12 mouse cellular contexts compared by ENCODE assay signal in genomic region chr8:10991323-10991722, GRCm38 (mm10). TPM values are rescaled to one million over a fixed set of nuclear protein-coding genes. Genes with fewer than 3 reads are reported as not detected.
DNase-seq lines count a peak whose midpoint lies in the region; ATAC-seq and TF ChIP-seq lines count a peak whose summit lies in the region.
"Had no signal": no experiment of that assay in that cellular context is flagged by ENCODE, and none has a peak within 500 bp of the region (broad histone marks: within the 10 kb centered on the region; RNA-seq: fewer than 3 reads in every experiment).

No protein-coding gene starts in this region.

- H3K4me1 ChIP-seq in forebrain, embryonic 14.5 days (ENCODE audit: control insufficient read depth, insufficient read depth, low read length), result peaks cover 36% of the 10 kb centered on the region
- peaks cover 71 to 90% of the 10 kb centered on the region in 2 experiments for H3K4me1 ChIP-seq in liver, embryonic 14.5 days (replicated peaks; ENCODE audit: control insufficient read depth in 2 of 2, insufficient read depth in 2 of 2, low read length in 1 of 2)
- peaks cover 44% of the 10 kb centered on the region for H3K4me1 ChIP-seq in stomach, embryonic 15.5 days

- 44% methylated on average over 2 of the region's 2 CpGs for WGBS in forebrain, embryonic 14.5 days
- WGBS in liver, embryonic 14.5 days (ENCODE audit: insufficient replicate concordance), result 17% methylated on average over 2 of the region's 2 CpGs
- 88% methylated on average over 2 of the region's 2 CpGs for WGBS in stomach, embryonic 15.5 days

- H3K27me3 ChIP-seq in forebrain, embryonic 14.5 days (replicated peaks; ENCODE audit: control insufficient read depth, insufficient read depth, low read length), result no peaks in the 10 kb centered on the region
- no peaks in the 10 kb centered on the region for H3K27me3 ChIP-seq in liver, embryonic 14.5 days (ENCODE audit: control insufficient read depth, insufficient read depth, low read length)
- H3K27me3 ChIP-seq in stomach, embryonic 15.5 days (replicated peaks), result no peaks in the 10 kb centered on the region

- no peak for TF ChIP-seq EP300 in liver, embryonic 14.5 days (IDR thresholded peaks at IDR 0.05; ENCODE audit: low read depth)

- H3K9me3 ChIP-seq in forebrain, embryonic 14.5 days (replicated peaks; ENCODE audit: control insufficient read depth, low read length), result no peaks in the 10 kb centered on the region
- no peaks in the 10 kb centered on the region for H3K9me3 ChIP-seq in liver, embryonic 14.5 days (ENCODE audit: control insufficient read depth, low read length)
- no peaks in the 10 kb centered on the region for H3K9me3 ChIP-seq in stomach, embryonic 15.5 days

- H3K36me3 ChIP-seq in forebrain, embryonic 14.5 days (ENCODE audit: control insufficient read depth, insufficient read depth, low read length), result peaks cover 13% of the 10 kb centered on the region
- peaks cover 19% of the 10 kb centered on the region for H3K36me3 ChIP-seq in liver, embryonic 14.5 days (replicated peaks; ENCODE audit: control insufficient read depth, insufficient read depth, low read depth)
- peaks cover 6% of the 10 kb centered on the region for H3K36me3 ChIP-seq in stomach, embryonic 15.5 days

- H3K9ac ChIP-seq in forebrain, embryonic 14.5 days (ENCODE audit: low read length), result no peak overlapping the region
- peak overlapping the region; percentile 56 for H3K9ac ChIP-seq in liver, embryonic 14.5 days (replicated peaks)
- H3K9ac ChIP-seq in stomach, embryonic 15.5 days, result no peak overlapping the region

- TF ChIP-seq CTCF in layer of hippocampus, adult 2 months (conservative IDR thresholded peaks at IDR 0.05), result peak; percentile 18; the same call in 1 of the 2 replicates
- no peak for TF ChIP-seq CTCF in liver, embryonic 14.5 days (IDR thresholded peaks at IDR 0.05; ENCODE audit: low read depth)

- H3K4me2 ChIP-seq in forebrain, embryonic 14.5 days (ENCODE audit: low read length), result 0 out of 2 replicates have a peak overlapping the region, but pooled peaks have one; percentile 9
- peak overlapping the region; percentile 64 for H3K4me2 ChIP-seq in liver, embryonic 14.5 days (ENCODE audit: low read depth)
- no peak overlapping the region for H3K4me2 ChIP-seq in stomach, embryonic 15.5 days

- ATAC-seq in forebrain, embryonic 14.5 days, result peak; percentile 24; the same call in 1 of the 2 replicates
- peak; percentile 14 for ATAC-seq in liver, embryonic 14.5 days (ENCODE audit: insufficient read depth)
- no peak for ATAC-seq in stomach, embryonic 15.5 days (ENCODE audit: insufficient read depth, low FRiP score, low read depth)

- peak overlapping the region; percentile 61; the same call in 1 of the 2 replicates for H3K27ac ChIP-seq in layer of hippocampus, adult 2 months
- peak overlapping the region; percentile 74; the same call in 1 of the 2 replicates for H3K27ac ChIP-seq in forebrain, embryonic 14.5 days (ENCODE audit: low read depth, low read length)
- H3K27ac ChIP-seq in liver, embryonic 14.5 days, result peak overlapping the region; percentile 80
- H3K27ac ChIP-seq in stomach, embryonic 15.5 days, result peak overlapping the region; percentile 67

- no peak overlapping the region for H3K4me3 ChIP-seq in layer of hippocampus, adult 2 months
- H3K4me3 ChIP-seq in forebrain, embryonic 14.5 days (ENCODE audit: low read depth, low read length), result no peak overlapping the region
- no peak overlapping the region for H3K4me3 ChIP-seq in liver, embryonic 14.5 days (ENCODE audit: insufficient read depth in 1 of 2, low read depth in 2 of 2, low read length in 2 of 2)
- H3K4me3 ChIP-seq in stomach, embryonic 15.5 days (replicated peaks), result no peak overlapping the region

- no peak for DNase-seq in layer of hippocampus, adult 2 months (ENCODE audit: low spot score in 2 of 2)
- DNase-seq in layer of hippocampus, adult 9-10 months (ENCODE audit: low spot score), result no peak
- no peak for DNase-seq in forebrain, embryonic 14.5 days (ENCODE audit: low spot score)
- DNase-seq in liver, embryonic 14.5 days (ENCODE audit: low read depth in 3 of 3, low spot score in 3 of 3), result no peak
- DNase-seq in adrenal gland, adult 18-20 months (ENCODE audit: low spot score in 2 of 2), result no peak
- no peak for DNase-seq in layer of hippocampus, adult 11-12 months (ENCODE audit: low spot score)
- no peak for DNase-seq in kidney, postnatal 4 days
- DNase-seq: adrenal gland, postnatal 25 days; cerebellum, postnatal 10 days; left cerebral cortex, postnatal 4 days; right cerebral cortex, adult 18-20 months had no signal

RNA-seq across cellular contexts. Expression of gene Irs2, which starts 16.9 kb away (rescaled TPM):
- 10 to 100 TPM; 74.3 to 74.9 TPM for total RNA-seq in layer of hippocampus, adult 2 months (2021)
- 3.9 and 4.0 TPM in 2 replicates for polyA plus RNA-seq in forebrain, embryonic 14.5 days (2014; fragmentation: Nextera tagmentation; extraction: Ambion mirVana)
- polyA plus RNA-seq in liver, embryonic 14.5 days (2012; rRNA removed), result 4.7 and 5.4 TPM in 2 replicates
- 2.9 and 3.4 TPM in 2 replicates for polyA plus RNA-seq in liver, embryonic 14.5 days (2014; fragmentation: Nextera tagmentation; extraction: Ambion mirVana)
- polyA plus RNA-seq in stomach, embryonic 15.5 days (2015; fragmentation: Nextera tagmentation; extraction: Ambion mirVana), result 7.1 and 7.2 TPM in 2 replicates
- total RNA-seq in adrenal gland, adult 18-20 months (2021), result 10 to 100 TPM; 34.3 to 52.8 TPM
